Mouse (Mus musculus) kidney, postnatal 0 days (tissue): ENCODE data around the gene Egr2. TPM values are rescaled to one million over a fixed set of nuclear protein-coding genes. Genes with fewer than 3 reads are reported as not detected.

Experiments
- ATAC-seq: fragments of 200-750 bp; cut with Nextera tagmentation; replicated peaks from 2 replicates; pipeline ENCODE4 v1.8.0; 2017; ENCODE audit warnings: low read depth, moderate number of reproducible peaks, moderate TSS enrichment, moderate library complexity; ENCODE audit not compliant: low FRiP score
- DNase-seq: peaks from one replicate; pipeline ENCODE4 v3.0.0-alpha.2; 2016; ENCODE audit warnings: low spot score
- H3K27ac ChIP-seq: fragments of 300-500 bp; sonication (generic); 2 replicates; pipeline ENCODE4 v1.5.1; 2014; ENCODE audit warnings: mild to moderate bottlenecking
- H3K27me3 ChIP-seq: fragments of 300-500 bp; sonication (generic); 2 replicates; pipeline ENCODE4 v1.6.1; 2014; ENCODE audit warnings: low read length, mixed read lengths; ENCODE audit not compliant: insufficient read depth
- H3K36me3 ChIP-seq: fragments of 300-500 bp; sonication (generic); 2 replicates; pipeline ENCODE4 v1.6.1; 2014; ENCODE audit warnings: low read length, mixed read lengths; ENCODE audit not compliant: insufficient read depth
- H3K4me1 ChIP-seq: fragments of 300-500 bp; sonication (generic); replicated peaks from 2 replicates; pipeline ENCODE4 v1.6.1; 2014; ENCODE audit warnings: antibody characterized with exemption, low read length, mixed read lengths; ENCODE audit not compliant: insufficient read depth
- H3K4me2 ChIP-seq: fragments of 300-500 bp; sonication (generic); 2 replicates; pipeline ENCODE4 v1.6.1; 2014; ENCODE audit warnings: mild to moderate bottlenecking, low read length, moderate library complexity, mixed read lengths
- H3K4me3 ChIP-seq: fragments of 300-500 bp; sonication (generic); replicated peaks from 2 replicates; pipeline ENCODE4 v1.5.1; 2014; ENCODE audit warnings: low read depth, low read length
- H3K9ac ChIP-seq: fragments of 300-500 bp; sonication (generic); 2 replicates; pipeline ENCODE4 v1.6.1; 2014; ENCODE audit warnings: low read depth, low read length
- H3K9me3 ChIP-seq: fragments of 300-500 bp; sonication (generic); replicated peaks from 2 replicates; pipeline ENCODE4 v1.6.1; 2016; ENCODE audit warnings: low read length, inconsistent platforms, mixed read lengths
- CTCF ChIP-seq: IDR thresholded peaks from 2 replicates; pipeline ENCODE4 v1.5.1; 2016; ENCODE audit warnings: antibody characterized with exemption, low read depth, mild to moderate bottlenecking, moderate library complexity
- whole genome bisulfite sequencing: fragments of 180-500 bp; shearing (Covaris S2); extraction: QIAGEN DNeasy Blood & Tissue Kit; methylation state at CpG from one replicate; pipeline ENCODE4 v1.1.7; 2014; 5-methylcytosine and 5-hydroxymethylcytosine counted together
- polyA plus RNA-seq: library from polyadenylated mRNA; unstranded; fragments of >200 nt; fragmentation: Nextera tagmentation; extraction: Ambion mirVana; gene quantifications from 2 replicates; pipeline ENCODE4 v1.2.1, GENCODE M21; 2015

Egr2 gene
- polyA plus RNA-seq, 1 experiment from 2014 or later: 0.88 TPM

GRCm38 (mm10) chr10:67547850-67548260, 12.6 kb downstream of the Egr2 start:
- DNase-seq: peak; percentile 59
- H3K4me3 ChIP-seq: peak overlapping the region; percentile 90
- no peaks in the 10 kb centered on the region for H3K27me3 ChIP-seq
- H3K27ac ChIP-seq: peak overlapping the region; percentile 95
- H3K4me2 ChIP-seq: peak overlapping the region; percentile 96
- no peak; the same call in 1 of the 2 replicates for ATAC-seq
- peaks cover 3% of the 10 kb centered on the region; the same call in 1 of the 2 replicates for H3K36me3 ChIP-seq
- 1% methylated on average over 20 of the region's 20 CpGs for WGBS
- peak; percentile 27; the same call in 1 of the 2 replicates for TF ChIP-seq CTCF
- H3K4me1 ChIP-seq: peaks cover 9% of the 10 kb centered on the region; the same call in 1 of the 2 replicates
- no peaks in the 10 kb centered on the region for H3K9me3 ChIP-seq
- peak overlapping the region; percentile 91 for H3K9ac ChIP-seq

- Histone ChIP-seq H3K4me1 (peaks cover 9% of the 10 kb centered on the region; the same call in 1 of the 2 replicates), H3K4me3 (peak overlapping the region; percentile 90), H3K36me3 (peaks cover 3% of the 10 kb centered on the region; the same call in 1 of the 2 replicates), H3K27ac (peak overlapping the region; percentile 95), H3K9ac (peak overlapping the region; percentile 91), H3K9me3 (no peaks in the 10 kb centered on the region), H3K4me2 (peak overlapping the region; percentile 96), H3K27me3 (no peaks in the 10 kb centered on the region)
- TF ChIP-seq CTCF: no peak
- DNase-seq (peak; percentile 65), ATAC-seq (peak; percentile 75)
- WGBS: under 1% methylated on average over 66 of the region's 73 CpGs
Observed at GRCm38 (mm10) chr10:67548261-67548854, 13.1 kb downstream of the Egr2 start.

GRCm38 (mm10) chr10:67548877-67549731, 13.8 kb downstream of the Egr2 start, which contains the start of gene Ado:
TSS of gene Ado (minus strand) at chr10:67548955.
- Histone ChIP-seq H3K36me3 (peaks cover 3% of the 10 kb centered on the region; the same call in 1 of the 2 replicates), H3K4me3 (peak within 1 kb of the TSS; percentile 90), H3K4me1 (peaks cover 9% of the 10 kb centered on the region; the same call in 1 of the 2 replicates), H3K9ac (peak within 1 kb of the TSS; percentile 91), H3K27me3 (no peaks in the 10 kb centered on the region), H3K27ac (peak within 1 kb of the TSS; percentile 95), H3K9me3 (no peaks in the 10 kb centered on the region), H3K4me2 (peak within 1 kb of the TSS; percentile 96)
- TF ChIP-seq CTCF: peak; percentile 26; the same call in 1 of the 2 replicates
- under 1% methylated on average over 79 of the region's 79 CpGs for WGBS
- DNase-seq: peak; percentile 95
- ATAC-seq: peak; percentile 89

GRCm38 (mm10) chr10:67558053-67558452, 22.8 kb downstream of the Egr2 start:
- no peak for TF ChIP-seq CTCF
- no peak overlapping the region for H3K4me3 ChIP-seq
- H3K4me2 ChIP-seq: no peak overlapping the region
- no peak overlapping the region for H3K9ac ChIP-seq
- 77% methylated on average over 4 of the region's 4 CpGs for WGBS
- H3K27me3 ChIP-seq: no peaks in the 10 kb centered on the region
- no peaks in the 10 kb centered on the region for H3K4me1 ChIP-seq
- no peak for ATAC-seq
- H3K36me3 ChIP-seq: no peaks in the 10 kb centered on the region
- H3K27ac ChIP-seq: no peak overlapping the region
- H3K9me3 ChIP-seq: no peaks in the 10 kb centered on the region
- DNase-seq: no peak

GRCm38 (mm10) chr10:67559765-67560394, 24.6 kb downstream of the Egr2 start:
- no peak for DNase-seq
- 57% methylated on average over 13 of the region's 13 CpGs for WGBS
- H3K9ac ChIP-seq: no peak overlapping the region
- H3K9me3 ChIP-seq: no peaks in the 10 kb centered on the region
- no peaks in the 10 kb centered on the region for H3K4me1 ChIP-seq
- H3K4me2 ChIP-seq: no peak overlapping the region
- no peak for TF ChIP-seq CTCF
- no peaks in the 10 kb centered on the region for H3K27me3 ChIP-seq
- no peak overlapping the region for H3K4me3 ChIP-seq
- no peak for ATAC-seq
- H3K36me3 ChIP-seq: no peaks in the 10 kb centered on the region
- no peak overlapping the region for H3K27ac ChIP-seq

GRCm38 (mm10) chr10:67561185-67561584, 25.9 kb downstream of the Egr2 start:
- TF ChIP-seq CTCF: no peak
- Histone ChIP-seq H3K27ac (no peak overlapping the region), H3K9ac (no peak overlapping the region), H3K9me3 (no peaks in the 10 kb centered on the region), H3K4me3 (no peak overlapping the region), H3K27me3 (no peaks in the 10 kb centered on the region), H3K36me3 (no peaks in the 10 kb centered on the region), H3K4me1 (no peaks in the 10 kb centered on the region), H3K4me2 (no peak overlapping the region)
- DNase-seq (no peak), ATAC-seq (no peak)
- WGBS: 77% methylated on average over 1 of the region's 1 CpGs
